Mouse (Mus musculus): ENCODE results near the gene Mum1. TPM values are rescaled to one million over a fixed set of nuclear protein-coding genes. Genes with fewer than 3 reads are reported as not detected.

Gene Mum1
- polyA plus RNA-seq, 2 experiments from 2014 or later: 59.5 to 75.7 TPM

GRCm38 (mm10) chr10:80271870-80272585, 45.8 kb downstream of the Mum1 start:
- no peak for ATAC-seq

- no peak for ATAC-seq
These were observed 47.6 kb downstream of the Mum1 start for GRCm38 (mm10) chr10:80273847-80274246.

- ATAC-seq: no peak
These were observed 50.0 kb downstream of the Mum1 start for GRCm38 (mm10) chr10:80276238-80276637.

- no peak for ATAC-seq
These were observed 52.2 kb downstream of the Mum1 start for GRCm38 (mm10) chr10:80278390-80278789.

- no peak for ATAC-seq
These were observed 53.0 kb downstream of the Mum1 start for GRCm38 (mm10) chr10:80279273-80279672.

- ATAC-seq: no peak
These were observed 55.1 kb downstream of the Mum1 start for GRCm38 (mm10) chr10:80281304-80281703.

GRCm38 (mm10) chr10:80281921-80282371, 55.7 kb downstream of the Mum1 start:
- no peak for ATAC-seq

GRCm38 (mm10) chr10:80282481-80283441, 56.5 kb downstream of the Mum1 start:
- ATAC-seq: no peak

GRCm38 (mm10) chr10:80285222-80286070, 59.2 kb downstream of the Mum1 start:
- ATAC-seq: no peak

- no peak for ATAC-seq
These were observed 61.9 kb downstream of the Mum1 start for GRCm38 (mm10) chr10:80288097-80288496.

- no peak for ATAC-seq
These were observed 62.4 kb downstream of the Mum1 start for GRCm38 (mm10) chr10:80288657-80289056.

GRCm38 (mm10) chr10:80292251-80293146, 66.3 kb downstream of the Mum1 start, which contains the start of gene Rps15:
TSS of gene Rps15 (plus strand) at chr10:80292453.
- peak; percentile 85 for ATAC-seq

GRCm38 (mm10) chr10:80293325-80293724, 67.1 kb downstream of the Mum1 start:
- ATAC-seq: no peak

Other genes with a start within 250 kb of the Mum1 start
- 1 to 10 TPM; 1.9 to 3.8 TPM for gene Tmem259, start 242.1 kb upstream of the Mum1 start, polyA plus RNA-seq (2017; shearing (Covaris generic))
- gene Cnn2, start 237.8 kb upstream of the Mum1 start, polyA plus RNA-seq (2017; shearing (Covaris generic)): 100 to 1,000 TPM; 828 to 877 TPM
- gene Abca7, start 229.9 kb upstream of the Mum1 start, polyA plus RNA-seq (2017; shearing (Covaris generic)): 10 to 100 TPM; 13.2 to 17.0 TPM
- gene Arhgap45, start 209.8 kb upstream of the Mum1 start, polyA plus RNA-seq (2017; shearing (Covaris generic)): 100 to 1,000 TPM; 196 to 326 TPM
- 100 to 1,000 TPM; 174 to 175 TPM for gene Polr2e, start 186.6 kb upstream of the Mum1 start, polyA plus RNA-seq (2017; shearing (Covaris generic))
- 100 to 1,000 TPM; 346 to 370 TPM for gene Gpx4, start 179.3 kb upstream of the Mum1 start, polyA plus RNA-seq (2017; shearing (Covaris generic))
- 10 to 100 TPM; 26.8 to 32.5 TPM for gene Sbno2, start 120.9 kb upstream of the Mum1 start, polyA plus RNA-seq (2017; shearing (Covaris generic))
- 10 to 100 TPM; 22.1 to 25.4 TPM for gene Stk11, start 110.6 kb upstream of the Mum1 start, polyA plus RNA-seq (2017; shearing (Covaris generic))
- gene Atp5d, start 87.8 kb upstream of the Mum1 start, polyA plus RNA-seq (2017; shearing (Covaris generic)): 100 to 1,000 TPM; 338 to 428 TPM
- gene Cbarp, start 85.6 kb upstream of the Mum1 start, polyA plus RNA-seq (2017; shearing (Covaris generic)): under 1 TPM; 0.74 to 0.96 TPM
- gene Midn, start 78.2 kb upstream of the Mum1 start, polyA plus RNA-seq (2017; shearing (Covaris generic)): 1 to 10 TPM; 7.3 to 9.2 TPM
- 100 to 1,000 TPM; 132 to 177 TPM for gene Cirbp, start 60.4 kb upstream of the Mum1 start, polyA plus RNA-seq (2017; shearing (Covaris generic))
- gene 1600002K03Rik, start 53.5 kb upstream of the Mum1 start, polyA plus RNA-seq (2017; shearing (Covaris generic)): 10 to 100 TPM; 18.0 to 22.7 TPM
- not detected for gene Efna2, start 47.0 kb upstream of the Mum1 start, polyA plus RNA-seq (2017; shearing (Covaris generic))
- gene Ndufs7, start 22.7 kb downstream of the Mum1 start, polyA plus RNA-seq (2017; shearing (Covaris generic)): 100 to 1,000 TPM; 205 to 250 TPM
- gene Gamt, start 34.6 kb downstream of the Mum1 start, polyA plus RNA-seq (2017; shearing (Covaris generic)): under 1 TPM in 1 of 2 experiments, not detected in 1; 0.34 TPM
- gene Dazap1, start 35.1 kb downstream of the Mum1 start, polyA plus RNA-seq (2017; shearing (Covaris generic)): 10 to 100 TPM; 15.4 to 19.6 TPM
- 1,000 to 10,000 TPM; 1,256 to 1,612 TPM for gene Rps15, start 66.0 kb downstream of the Mum1 start, polyA plus RNA-seq (2017; shearing (Covaris generic))
- gene Apc2, start 69.5 kb downstream of the Mum1 start, polyA plus RNA-seq (2017; shearing (Covaris generic)): under 1 TPM in 1 of 2 experiments, not detected in 1; 0.82 TPM
- 10 to 100 TPM; 44.0 to 54.5 TPM for gene 2310011J03Rik, start 94.1 kb downstream of the Mum1 start, polyA plus RNA-seq (2017; shearing (Covaris generic))
- gene Pcsk4, start 103.1 kb downstream of the Mum1 start, polyA plus RNA-seq (2017; shearing (Covaris generic)): 10 to 100 TPM in 1 of 2 experiments, 1 to 10 TPM in 1; 6.7 to 11.9 TPM
- gene Reep6, start 103.5 kb downstream of the Mum1 start, polyA plus RNA-seq (2017; shearing (Covaris generic)): not detected
- not detected for gene Adamtsl5, start 122.0 kb downstream of the Mum1 start, polyA plus RNA-seq (2017; shearing (Covaris generic))
- not detected for gene Plk5, start 130.0 kb downstream of the Mum1 start, polyA plus RNA-seq (2017; shearing (Covaris generic))
- 1 to 10 TPM in 1 of 2 experiments, under 1 TPM in 1; 0.62 to 1.2 TPM for gene Mex3d, start 161.2 kb downstream of the Mum1 start, polyA plus RNA-seq (2017; shearing (Covaris generic))
- 10 to 100 TPM; 23.6 to 32.0 TPM for gene Mbd3, start 173.1 kb downstream of the Mum1 start, polyA plus RNA-seq (2017; shearing (Covaris generic))
- 100 to 1,000 TPM; 327 to 363 TPM for gene Uqcr11, start 180.4 kb downstream of the Mum1 start, polyA plus RNA-seq (2017; shearing (Covaris generic))
- 10 to 100 TPM in 1 of 2 experiments, 1 to 10 TPM in 1; 9.3 to 10.7 TPM for gene Tcf3, start 207.2 kb downstream of the Mum1 start, polyA plus RNA-seq (2017; shearing (Covaris generic))

Measured in activated CD4-positive, CD25-positive, alpha-beta regulatory T cell, adult 4 months (primary cell).